Mouse (Mus musculus) c-Kit-negative CD71-positive TER-119-positive erythroid progenitor cells, embryonic 14.5 days (primary cell): ENCODE measurements at regions not wholly inside any gene's neighbourhood (a gene's known extent, or its start where the extent isn't known, plus 50 kb on each side); places are given as distances from the start of the nearest gene placed in this dataset.
"Not testable (repeated sequence)": the region's sequence is repeated elsewhere in the genome, so short reads cannot be mapped to it uniquely, and the experiment has no call there.

ENCODE experiments used
- DNase-seq: peaks from one replicate; pipeline ENCODE4 v3.0.0-alpha.2; 2013; ENCODE audit warnings: low read depth, low spot score

DNA sequence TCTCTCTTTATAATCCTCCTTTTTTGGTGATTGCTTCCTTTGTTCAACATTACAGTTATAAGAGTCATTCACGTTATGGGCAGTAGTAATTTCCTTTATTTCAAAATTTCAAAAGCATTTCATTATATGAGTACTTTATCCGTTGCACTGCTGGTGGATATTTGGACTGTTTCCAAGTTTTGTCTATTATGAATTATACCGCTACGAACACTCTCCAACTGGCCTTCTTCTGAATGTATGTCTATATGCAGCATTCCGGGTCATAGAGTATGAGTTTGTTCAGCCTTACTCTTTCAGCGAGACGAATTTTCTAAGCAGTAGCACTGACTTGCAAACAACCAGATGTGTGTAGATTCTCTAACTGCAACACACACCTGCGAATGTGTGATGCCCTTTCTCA, 57.8 kb downstream of the Dusp6 start:
- DNase-seq: no peak

DNA sequence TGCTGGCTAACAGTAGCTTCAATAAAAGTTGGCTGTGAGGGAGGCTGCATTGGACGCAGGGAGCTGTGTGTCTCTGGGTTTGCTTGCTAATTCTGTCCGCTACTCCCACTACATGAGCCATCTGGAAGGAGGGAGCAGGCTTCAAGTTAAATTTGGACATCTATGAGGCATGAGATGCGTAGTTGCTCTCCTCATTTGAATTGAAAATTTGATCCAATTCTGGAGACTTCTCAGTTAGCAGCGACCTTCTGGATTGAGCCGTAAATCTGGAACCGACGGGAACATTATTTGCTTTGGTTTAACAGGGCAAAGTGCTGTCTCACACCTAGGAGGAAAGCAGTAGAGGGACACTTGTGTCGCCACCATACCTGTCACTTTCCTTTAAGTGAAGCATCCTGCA, 60.3 kb downstream of the Dusp6 start:
- DNase-seq: no peak

DNA sequence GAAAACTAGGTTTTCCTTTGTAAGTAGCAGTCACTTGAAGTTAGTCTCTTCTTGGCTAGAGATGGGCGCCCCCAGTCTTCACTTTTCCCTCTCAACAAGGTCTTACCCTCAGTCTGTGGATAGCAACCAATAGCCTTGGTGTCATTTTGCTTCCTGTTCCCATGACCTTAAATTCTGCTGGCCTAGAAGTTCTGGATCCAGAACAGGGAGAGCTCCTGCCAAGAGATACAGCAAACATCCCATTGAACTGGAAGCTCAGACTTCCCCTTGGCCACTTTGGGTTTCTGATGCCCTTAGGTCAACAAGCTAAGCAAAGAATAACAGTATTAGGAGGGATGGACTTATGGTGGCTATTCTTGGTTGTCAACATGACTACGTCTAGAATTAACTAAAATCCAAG, 64.5 kb downstream of the Dusp6 start:
- DNase-seq: no peak

DNA sequence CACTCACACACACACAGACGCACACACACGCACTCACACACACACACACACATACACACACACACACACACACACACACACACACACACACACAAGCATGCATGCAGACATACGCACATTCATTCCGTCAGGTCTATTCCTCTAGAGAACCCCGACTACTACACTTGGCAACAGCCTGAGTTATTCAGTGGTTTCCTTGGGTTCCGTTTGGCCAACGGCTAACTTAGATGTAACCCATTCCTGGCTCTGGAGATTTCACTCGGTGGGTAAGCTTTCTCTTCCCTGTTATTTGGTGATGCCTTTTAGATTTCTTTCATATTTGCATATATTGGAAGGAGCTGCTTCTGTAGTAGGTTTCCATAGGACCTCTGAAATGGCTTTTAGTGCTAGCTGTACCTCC, 65.5 kb downstream of the Dusp6 start:
- no peak for DNase-seq

DNA sequence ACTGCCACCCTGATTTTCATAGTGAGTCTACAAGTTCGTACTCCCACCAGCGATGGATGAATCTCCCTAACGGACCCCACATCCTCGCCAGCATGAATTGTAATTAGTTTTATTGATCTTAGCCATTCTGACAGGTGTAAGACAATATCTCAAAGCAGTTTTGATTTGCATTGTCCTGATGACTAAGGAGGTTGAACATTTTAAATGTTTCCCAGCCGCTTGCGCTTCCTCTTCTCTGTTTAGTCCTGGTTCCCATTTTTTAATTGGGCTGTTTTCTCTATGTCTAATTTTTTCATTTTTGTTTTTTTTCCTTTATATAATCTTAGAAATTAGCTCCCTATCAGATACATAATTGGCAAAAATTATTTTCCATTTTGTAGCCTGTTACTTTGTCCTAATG, 66.4 kb downstream of the Dusp6 start:
- DNase-seq: no peak

DNA sequence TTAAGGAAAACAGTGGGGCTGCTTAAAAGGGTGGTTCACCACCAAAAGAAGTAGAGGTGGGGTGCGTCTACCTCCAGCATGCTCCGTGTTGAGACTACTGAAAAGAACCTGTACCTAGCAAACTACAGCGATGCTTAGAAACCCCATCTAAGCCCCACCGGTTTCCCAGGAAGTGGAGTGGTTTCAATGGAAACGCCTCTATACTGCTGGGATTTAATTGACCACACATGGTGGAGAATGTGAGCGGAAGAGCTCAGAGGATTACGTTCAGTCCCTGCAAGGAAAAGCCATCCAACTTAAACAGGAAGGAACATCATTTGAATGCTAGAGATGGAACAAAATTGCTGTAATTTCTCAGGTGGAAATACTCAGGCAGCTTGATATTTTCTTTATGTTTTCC, 67.5 kb downstream of the Dusp6 start:
- DNase-seq: no peak

DNA sequence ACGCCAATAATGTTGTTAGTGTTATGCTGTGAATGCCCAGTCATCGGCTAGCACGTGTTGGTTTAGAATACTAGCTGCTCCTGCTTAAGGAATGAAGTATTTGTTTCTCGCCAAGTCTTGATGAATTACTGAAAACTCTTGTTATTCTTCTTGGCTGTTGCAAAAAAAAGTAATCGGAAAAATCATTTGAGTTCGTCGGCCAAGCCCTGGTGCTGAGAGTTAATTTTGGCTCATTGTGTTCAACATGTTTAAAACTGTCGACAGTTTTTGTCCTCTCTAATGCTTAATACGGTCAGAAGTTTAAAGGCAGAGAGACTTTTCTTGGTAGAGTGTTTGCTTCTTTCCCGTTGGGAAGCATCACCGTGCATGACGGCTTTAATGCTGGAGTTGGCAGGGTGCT, 68.8 kb downstream of the Dusp6 start:
- no peak for DNase-seq

DNA sequence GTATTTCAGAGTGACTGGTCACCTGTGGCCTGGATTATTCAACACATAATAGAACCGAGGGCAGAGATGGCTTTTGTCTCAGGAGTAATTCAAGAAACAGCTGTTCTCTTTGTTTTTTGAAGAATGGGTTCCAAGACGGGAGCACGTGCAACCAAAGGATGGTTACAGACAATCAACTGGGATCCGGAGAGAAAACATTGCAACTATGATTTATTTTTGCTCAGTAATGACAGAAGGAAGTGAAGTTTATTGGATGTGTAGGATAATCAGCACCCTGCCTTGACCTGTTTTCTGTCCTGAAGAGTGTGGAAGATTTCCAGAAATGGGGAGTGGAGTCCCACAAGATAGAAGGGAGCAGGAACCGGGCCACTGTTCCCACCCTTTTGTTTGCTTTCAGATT, 70.8 kb downstream of the Dusp6 start:
- no peak for DNase-seq

DNA sequence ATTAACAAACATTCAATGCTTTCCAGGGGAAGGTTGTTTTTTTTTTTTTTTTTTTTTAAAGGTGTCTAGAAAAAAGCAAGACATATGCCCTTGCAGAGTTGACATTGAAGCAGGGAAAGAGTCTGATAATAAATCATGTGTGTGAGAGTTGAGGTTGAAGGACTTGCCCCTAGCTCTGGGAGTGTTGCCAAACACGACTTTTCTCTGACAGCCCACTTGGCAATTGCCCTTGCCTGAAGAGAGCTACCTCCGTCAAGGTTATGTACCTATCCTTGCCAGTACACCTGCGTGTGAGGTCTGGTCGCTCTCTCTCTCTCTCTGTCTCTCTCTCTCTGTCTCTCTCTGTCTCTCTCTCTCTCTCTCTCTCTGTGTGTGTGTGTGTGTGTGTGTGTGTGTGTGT, 73.1 kb downstream of the Dusp6 start:
- no peak for DNase-seq

DNA sequence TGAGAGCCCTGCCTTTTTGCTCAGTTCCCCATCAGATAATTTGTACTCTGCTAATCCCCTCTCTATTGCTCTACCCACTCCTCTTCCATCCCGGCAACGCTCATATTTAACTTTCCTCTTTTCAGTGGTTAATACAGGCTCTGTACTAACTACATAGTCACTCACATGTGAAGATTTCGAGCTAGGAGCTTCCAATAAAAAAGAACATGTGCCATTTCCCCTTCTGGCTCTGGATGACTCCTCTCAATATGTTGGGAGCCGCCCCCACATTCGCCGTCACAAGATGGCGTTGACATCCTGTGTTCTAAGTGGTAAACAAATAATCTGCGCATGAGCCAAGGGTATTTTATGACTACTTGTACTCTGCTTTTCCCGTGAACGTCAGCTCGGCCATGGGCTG, 75.8 kb downstream of the Dusp6 start:
- not testable (repeated sequence) for DNase-seq

DNA sequence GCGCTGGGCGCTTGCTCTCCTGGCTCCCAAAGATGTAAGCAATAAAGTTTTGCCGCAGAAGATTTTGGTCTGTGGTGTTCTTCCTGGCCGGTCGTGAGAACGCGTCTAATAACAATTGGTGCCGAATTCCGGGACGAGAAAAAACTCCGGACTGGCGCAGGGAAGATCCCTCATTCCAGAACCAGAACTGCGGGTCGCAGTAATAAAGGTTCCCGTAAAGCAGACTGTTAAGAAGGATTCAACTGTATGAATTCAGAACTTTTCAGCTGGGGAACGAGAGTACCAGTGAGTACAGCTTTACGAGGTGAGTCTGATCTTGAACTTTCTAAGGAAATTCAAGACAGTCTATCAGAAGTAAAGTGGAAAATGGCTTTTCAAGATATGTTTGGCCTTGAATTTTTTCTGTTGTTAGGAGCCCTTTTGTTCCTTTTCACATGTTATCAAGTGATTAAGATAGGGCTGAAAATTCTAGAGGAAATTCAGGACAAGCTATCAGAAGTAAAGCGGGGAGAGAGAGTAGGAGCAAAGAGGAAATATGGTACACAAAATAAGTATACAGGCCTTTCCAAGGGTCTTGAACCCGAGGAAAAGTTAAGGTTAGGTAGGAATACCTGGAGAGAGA, 76.4 kb downstream of the Dusp6 start:
- DNase-seq: not testable (repeated sequence)

DNA sequence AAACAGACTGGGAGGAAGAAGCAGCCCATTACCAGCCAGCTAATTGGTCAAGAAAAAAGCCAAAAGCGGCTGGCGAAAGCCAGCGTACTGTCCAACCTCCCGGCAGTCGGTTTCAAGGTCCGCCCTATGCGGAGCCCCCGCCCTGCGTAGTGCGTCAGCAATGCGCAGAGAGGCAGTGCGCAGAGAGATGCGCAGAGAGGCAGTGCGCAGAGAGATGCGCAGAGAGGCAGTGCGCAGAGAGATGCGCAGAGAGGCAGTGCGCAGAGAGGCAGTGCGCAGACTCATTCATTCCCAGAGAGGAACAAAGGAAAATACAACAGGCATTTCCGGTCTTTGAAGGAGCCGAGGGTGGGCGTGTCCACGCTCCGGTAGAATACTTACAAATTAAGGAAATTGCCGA, 77.0 kb downstream of the Dusp6 start:
- not testable (repeated sequence) for DNase-seq

DNA sequence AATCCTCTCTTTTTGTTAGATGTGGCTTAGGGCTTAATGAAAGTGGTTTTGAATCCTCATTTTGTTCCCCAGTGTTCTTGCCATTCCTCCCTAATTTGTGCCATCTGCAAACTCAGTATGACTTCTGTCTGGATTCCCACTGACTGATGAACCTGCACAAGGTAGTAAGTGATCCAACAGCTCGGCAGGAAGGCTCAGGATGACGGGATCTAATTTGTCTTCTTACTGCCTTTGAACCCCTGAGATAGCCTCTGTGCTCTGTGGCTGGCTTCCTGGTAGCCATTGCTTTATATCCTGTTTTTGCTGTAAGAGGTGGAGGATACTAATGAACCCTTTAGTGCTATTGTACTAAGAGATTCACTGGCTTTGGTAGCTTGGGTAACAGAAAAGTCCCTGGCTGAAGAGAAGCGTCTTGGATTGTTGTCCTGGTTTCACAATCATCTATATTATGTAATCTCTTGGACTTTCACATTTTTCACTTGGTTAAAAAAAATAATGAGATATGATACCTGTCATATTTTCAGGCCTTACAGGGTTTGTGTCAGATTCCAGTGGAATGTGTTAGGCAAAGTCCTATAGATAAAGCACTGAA, 86.2 kb downstream of the Dusp6 start:
- DNase-seq: no peak

DNA sequence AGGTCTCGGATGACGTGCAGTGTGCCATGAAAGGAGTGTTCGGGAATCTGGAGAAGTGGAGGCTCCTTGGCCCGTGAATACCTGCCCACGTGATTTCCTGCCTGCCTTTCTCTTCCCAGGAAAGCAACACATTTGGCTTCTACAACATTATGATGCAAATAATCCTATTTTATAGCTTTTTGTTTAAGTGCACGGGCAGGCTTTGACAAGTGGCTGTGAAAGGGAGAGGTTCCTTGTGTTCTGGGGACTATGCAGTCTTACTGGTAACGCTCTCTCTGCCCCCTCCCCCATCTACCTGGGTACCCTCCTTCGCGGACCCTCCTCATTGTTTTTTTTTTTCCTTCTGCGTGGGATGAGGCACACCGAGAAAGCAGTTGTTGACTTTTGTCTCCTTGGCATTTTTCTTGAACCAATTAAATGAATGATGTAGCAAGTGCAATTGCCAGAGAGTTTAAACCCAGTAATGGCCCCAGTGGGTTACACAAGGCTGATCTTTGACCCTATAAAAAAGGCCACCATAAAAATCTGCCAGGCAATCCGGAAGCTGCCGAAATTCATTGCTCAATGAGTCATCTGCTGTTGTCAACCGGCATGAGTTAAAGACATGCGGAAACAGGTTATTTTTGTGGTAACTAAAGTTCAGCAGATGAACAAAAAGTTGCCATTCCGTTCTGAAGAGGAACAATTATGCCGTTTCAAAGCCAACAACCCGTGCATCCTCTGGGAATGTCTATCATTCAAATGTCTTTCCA, 90.7 kb downstream of the Dusp6 start:
- no peak for DNase-seq

DNA sequence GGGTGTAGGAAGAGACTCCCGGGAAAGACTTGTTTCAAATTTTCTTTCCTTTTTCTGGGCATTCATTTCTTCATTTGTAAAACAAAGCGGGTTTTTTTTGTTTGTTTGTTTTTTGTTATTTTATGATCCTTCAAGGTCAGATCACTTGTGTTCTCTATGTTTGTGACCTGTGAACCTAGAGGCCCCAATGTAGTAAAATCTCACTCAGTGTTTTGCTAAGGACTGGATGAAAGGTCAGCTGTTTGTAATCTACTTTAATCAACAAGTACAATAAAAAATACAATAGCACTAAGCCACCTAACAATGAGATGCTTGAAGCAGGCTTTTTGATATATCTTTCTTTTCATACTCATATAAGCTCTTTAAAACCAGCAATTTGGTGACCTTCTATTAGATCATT, 91.3 kb downstream of the Dusp6 start:
- DNase-seq: no peak

DNA sequence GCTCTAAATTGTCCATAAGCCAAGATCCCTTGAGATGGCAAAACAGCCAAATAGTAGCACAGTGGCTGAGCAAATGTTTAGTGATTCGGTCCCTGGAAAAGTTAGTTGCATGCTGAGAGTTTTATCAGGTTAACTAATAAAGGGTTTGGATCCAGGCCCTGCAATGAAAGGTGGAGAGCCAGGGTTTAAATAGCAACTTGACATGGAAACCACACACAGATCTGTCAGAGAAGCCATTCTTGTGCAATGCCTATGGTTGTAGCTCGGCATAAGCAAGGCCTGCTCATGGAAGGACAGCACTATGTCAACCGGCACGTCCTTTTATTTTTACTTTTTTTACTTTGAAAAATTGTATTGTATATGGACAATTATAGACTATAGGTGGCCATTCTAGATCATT, 92.3 kb downstream of the Dusp6 start:
- no peak for DNase-seq

DNA sequence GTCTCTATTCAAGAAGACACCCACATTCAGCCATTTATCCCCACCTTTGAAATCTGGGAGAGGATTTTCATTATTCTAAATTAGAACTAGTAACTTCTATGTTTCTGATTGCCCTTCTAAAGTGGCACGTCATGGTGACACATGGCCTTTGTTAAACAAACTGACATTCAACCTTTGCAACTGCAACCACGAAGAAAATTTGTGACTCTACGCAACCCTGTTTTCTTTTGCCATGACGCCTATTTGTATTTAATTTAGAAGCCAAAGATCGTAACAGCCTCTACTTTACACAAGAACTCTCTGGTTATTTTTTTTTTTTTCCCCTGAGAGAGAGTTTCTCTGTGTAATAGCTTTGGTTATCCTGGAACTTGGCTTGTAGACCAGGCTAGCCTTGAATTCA, 93.2 kb downstream of the Dusp6 start:
- DNase-seq: no peak

DNA sequence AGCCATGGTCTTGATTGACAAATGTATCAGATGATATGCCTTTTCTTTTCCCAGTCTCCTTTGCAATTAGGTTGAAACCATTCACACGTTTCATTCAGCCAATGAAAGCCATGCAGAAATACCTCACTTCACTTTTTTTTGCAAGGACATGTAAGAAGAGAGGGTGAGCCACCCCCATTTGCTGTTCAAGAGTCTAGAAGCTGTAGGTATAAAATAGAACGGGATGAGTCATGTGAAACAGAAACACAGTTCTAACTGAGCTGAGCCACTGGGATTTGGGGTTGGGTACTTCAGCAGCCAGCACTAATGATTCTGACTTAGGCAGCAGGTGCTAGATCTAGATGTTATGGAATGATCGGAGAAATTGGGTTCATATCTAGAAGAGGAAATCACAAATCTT, 93.9 kb downstream of the Dusp6 start:
- no peak for DNase-seq

DNA sequence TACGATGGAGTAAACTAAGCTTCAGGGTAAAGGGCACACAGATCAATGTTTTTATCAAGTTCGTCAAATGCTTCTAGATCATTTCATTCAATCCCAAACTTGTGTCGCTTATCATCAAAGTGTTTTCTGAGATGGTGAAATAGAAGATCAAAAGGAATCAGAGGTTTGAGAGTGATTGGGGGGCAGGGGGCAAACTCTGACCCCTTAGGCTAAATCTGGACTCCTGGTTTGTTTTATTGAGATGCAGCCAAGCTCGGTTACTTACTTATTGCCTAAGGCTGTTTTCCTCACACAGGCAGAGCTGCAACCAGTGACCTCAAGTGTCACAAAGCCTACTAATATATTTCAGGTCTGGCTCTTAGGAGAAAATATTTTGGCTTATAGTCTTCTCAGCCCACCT, 94.3 kb downstream of the Dusp6 start:
- no peak for DNase-seq

DNA sequence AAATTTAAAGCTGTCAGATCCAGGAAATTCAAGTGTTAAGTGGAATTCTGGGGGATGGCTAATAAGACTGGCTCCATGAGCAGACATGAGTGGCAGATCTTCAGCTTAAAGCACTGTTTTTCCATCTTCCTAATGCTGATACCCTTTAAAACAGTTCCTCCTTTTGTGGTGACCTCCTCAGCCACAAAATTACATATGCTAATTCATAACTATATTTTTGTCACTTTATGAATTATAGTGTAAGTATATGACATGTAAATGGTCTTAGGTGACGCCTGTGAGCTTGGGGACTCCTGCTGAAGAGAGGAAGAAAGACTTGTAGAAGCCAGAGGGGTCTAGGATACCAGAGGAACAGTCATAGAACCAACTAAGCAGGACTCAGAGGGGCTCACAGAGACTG, 95.2 kb downstream of the Dusp6 start:
- DNase-seq: no peak

DNA sequence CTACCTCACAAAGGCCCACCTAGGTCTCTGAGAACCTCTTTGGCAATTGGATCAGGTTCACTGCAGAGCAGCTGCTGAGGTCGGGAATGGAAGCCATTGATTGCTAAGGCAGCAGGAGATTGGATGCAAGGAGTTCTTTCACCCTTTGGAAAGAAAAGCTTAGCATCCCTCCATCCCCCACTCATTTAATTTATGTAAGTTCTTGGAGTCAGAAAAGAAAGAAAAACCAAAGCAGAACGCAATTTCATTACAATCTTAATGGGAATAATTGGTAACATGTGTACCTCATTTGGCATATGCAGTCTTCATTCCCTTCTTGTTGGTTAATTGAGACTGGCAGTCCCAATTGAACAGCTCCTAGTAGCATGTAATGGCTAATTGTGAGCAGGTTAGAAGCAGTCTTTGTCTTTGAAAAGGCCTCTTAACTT, 96.4 kb downstream of the Dusp6 start:
- DNase-seq: no peak

DNA sequence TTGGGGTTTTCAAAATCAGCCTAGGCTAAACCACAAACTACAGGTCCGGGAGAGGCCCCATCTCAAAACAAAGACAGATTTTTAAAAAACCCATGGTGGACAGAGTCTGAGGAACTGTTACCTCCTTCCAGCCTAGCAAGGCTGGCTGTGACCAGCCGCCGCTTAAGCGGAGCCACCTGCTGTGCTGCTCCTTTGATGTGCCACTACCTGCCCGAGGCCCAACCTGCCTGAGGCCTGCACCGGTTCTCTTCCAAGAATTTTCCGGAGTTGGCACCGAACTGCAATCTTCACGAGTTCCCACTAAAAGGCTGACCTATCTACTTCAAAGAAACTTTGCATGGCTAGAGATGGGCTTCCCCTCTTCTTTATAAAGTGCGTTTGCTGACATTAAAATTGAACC, 97.6 kb downstream of the Dusp6 start:
- DNase-seq: not testable (repeated sequence)

DNA sequence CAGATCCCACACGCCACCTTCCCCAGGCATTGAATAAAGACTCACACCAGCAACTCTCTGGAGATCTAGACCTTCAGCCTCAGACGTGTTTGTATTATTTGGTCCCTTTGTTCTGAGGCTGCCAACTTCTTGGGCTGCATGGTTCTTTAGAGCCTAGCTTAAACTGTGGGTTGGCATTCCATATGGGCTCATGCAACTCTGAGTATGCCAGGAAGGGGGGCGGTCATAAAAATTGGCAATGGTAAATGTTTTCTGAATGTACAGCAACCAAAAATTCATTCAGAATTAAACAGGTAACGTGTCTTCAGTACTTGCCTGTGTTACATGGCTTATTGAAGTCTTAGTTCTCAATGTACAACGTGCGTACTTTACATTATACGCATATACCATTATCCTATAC, 103.1 kb downstream of the Dusp6 start:
- DNase-seq: no peak
